Mouse (Mus musculus): ENCODE results near the gene Rapgef4. TPM values are rescaled to one million over a fixed set of nuclear protein-coding genes. Genes with fewer than 3 reads are reported as not detected.

Gene Rapgef4
- polyA plus RNA-seq, 1 experiment from 2014 or later: 4.4 TPM

- no peaks in the 10 kb centered on the region for H3K27me3 ChIP-seq (ENCODE audit: control insufficient read depth, insufficient read depth, low read length)
- ATAC-seq (ENCODE audit: insufficient number of reproducible peaks, insufficient read depth, low FRiP score, low read depth): no peak
- WGBS: 23% methylated on average over 8 of the region's 8 CpGs
- no peaks in the 10 kb centered on the region for H3K36me3 ChIP-seq (ENCODE audit: control insufficient read depth, insufficient read depth, low read length)
- H3K9me3 ChIP-seq (ENCODE audit: control insufficient read depth, low read depth, low read length): no peaks in the 10 kb centered on the region
- H3K4me2 ChIP-seq (replicated peaks; ENCODE audit: low read depth, low read length): no peak overlapping the region
- H3K4me3 ChIP-seq (ENCODE audit: low read depth, low read length): no peak overlapping the region
- no peaks in the 10 kb centered on the region for H3K4me1 ChIP-seq (ENCODE audit: control insufficient read depth, insufficient read depth, low read length)
- no peak overlapping the region for H3K9ac ChIP-seq (replicated peaks; ENCODE audit: low read depth, low read length)
- no peak overlapping the region for H3K27ac ChIP-seq (ENCODE audit: low read length)
These were observed 25.4 kb upstream of the Rapgef4 start for GRCm38 (mm10) chr2:71955637-71956036.

GRCm38 (mm10) chr2:71956463-71956862 lies 24.6 kb upstream of the Rapgef4 start:
- ATAC-seq (ENCODE audit: insufficient number of reproducible peaks, insufficient read depth, low FRiP score, low read depth): no peak
- H3K4me2 ChIP-seq (replicated peaks; ENCODE audit: low read depth, low read length): no peak overlapping the region
- H3K27me3 ChIP-seq (ENCODE audit: control insufficient read depth, insufficient read depth, low read length): no peaks in the 10 kb centered on the region
- no peak overlapping the region for H3K27ac ChIP-seq (ENCODE audit: low read length)
- no peaks in the 10 kb centered on the region for H3K9me3 ChIP-seq (ENCODE audit: control insufficient read depth, low read depth, low read length)
- H3K4me3 ChIP-seq (ENCODE audit: low read depth, low read length): no peak overlapping the region
- no peaks in the 10 kb centered on the region for H3K36me3 ChIP-seq (ENCODE audit: control insufficient read depth, insufficient read depth, low read length)
- 64% methylated on average over 5 of the region's 5 CpGs for WGBS
- H3K4me1 ChIP-seq (ENCODE audit: control insufficient read depth, insufficient read depth, low read length): no peaks in the 10 kb centered on the region
- H3K9ac ChIP-seq (replicated peaks; ENCODE audit: low read depth, low read length): no peak overlapping the region

GRCm38 (mm10) chr2:71957951-71958350 lies 23.1 kb upstream of the Rapgef4 start:
- H3K4me1 ChIP-seq (ENCODE audit: control insufficient read depth, insufficient read depth, low read length): no peaks in the 10 kb centered on the region
- no peak overlapping the region for H3K9ac ChIP-seq (replicated peaks; ENCODE audit: low read depth, low read length)
- ATAC-seq (ENCODE audit: insufficient number of reproducible peaks, insufficient read depth, low FRiP score, low read depth): no peak
- H3K36me3 ChIP-seq (ENCODE audit: control insufficient read depth, insufficient read depth, low read length): no peaks in the 10 kb centered on the region
- no peak overlapping the region for H3K27ac ChIP-seq (ENCODE audit: low read length)
- no peak overlapping the region for H3K4me2 ChIP-seq (replicated peaks; ENCODE audit: low read depth, low read length)
- H3K9me3 ChIP-seq (ENCODE audit: control insufficient read depth, low read depth, low read length): no peaks in the 10 kb centered on the region
- WGBS: 89% methylated on average over 1 of the region's 1 CpGs
- H3K27me3 ChIP-seq (ENCODE audit: control insufficient read depth, insufficient read depth, low read length): no peaks in the 10 kb centered on the region
- no peak overlapping the region for H3K4me3 ChIP-seq (ENCODE audit: low read depth, low read length)

GRCm38 (mm10) chr2:71958393-71958792 lies 22.6 kb upstream of the Rapgef4 start:
- Histone ChIP-seq H3K4me2 (replicated peaks; ENCODE audit: low read depth, low read length) (no peak overlapping the region), H3K27me3 (ENCODE audit: control insufficient read depth, insufficient read depth, low read length) (no peaks in the 10 kb centered on the region), H3K4me1 (ENCODE audit: control insufficient read depth, insufficient read depth, low read length) (no peaks in the 10 kb centered on the region), H3K27ac (ENCODE audit: low read length) (no peak overlapping the region), H3K9ac (replicated peaks; ENCODE audit: low read depth, low read length) (no peak overlapping the region), H3K9me3 (ENCODE audit: control insufficient read depth, low read depth, low read length) (no peaks in the 10 kb centered on the region), H3K4me3 (ENCODE audit: low read depth, low read length) (no peak overlapping the region), H3K36me3 (ENCODE audit: control insufficient read depth, insufficient read depth, low read length) (no peaks in the 10 kb centered on the region)
- ATAC-seq (ENCODE audit: insufficient number of reproducible peaks, insufficient read depth, low FRiP score, low read depth): no peak; the same call in 1 of the 2 replicates
- WGBS: 53% methylated on average over 3 of the region's 3 CpGs

- Histone ChIP-seq H3K4me2 (replicated peaks; ENCODE audit: low read depth, low read length) (no peak overlapping the region), H3K9me3 (ENCODE audit: control insufficient read depth, low read depth, low read length) (no peaks in the 10 kb centered on the region), H3K4me3 (ENCODE audit: low read depth, low read length) (no peak overlapping the region), H3K4me1 (ENCODE audit: control insufficient read depth, insufficient read depth, low read length) (no peaks in the 10 kb centered on the region), H3K27ac (ENCODE audit: low read length) (no peak overlapping the region), H3K36me3 (ENCODE audit: control insufficient read depth, insufficient read depth, low read length) (no peaks in the 10 kb centered on the region), H3K27me3 (ENCODE audit: control insufficient read depth, insufficient read depth, low read length) (no peaks in the 10 kb centered on the region), H3K9ac (replicated peaks; ENCODE audit: low read depth, low read length) (no peak overlapping the region)
- ATAC-seq (ENCODE audit: insufficient number of reproducible peaks, insufficient read depth, low FRiP score, low read depth): no peak
- 38% methylated on average over 10 of the region's 10 CpGs for WGBS
These were observed 16.8 kb upstream of the Rapgef4 start for GRCm38 (mm10) chr2:71964216-71964615.

GRCm38 (mm10) chr2:71965476-71965875 lies 15.6 kb upstream of the Rapgef4 start:
- no peak overlapping the region for H3K9ac ChIP-seq (replicated peaks; ENCODE audit: low read depth, low read length)
- no peak overlapping the region for H3K4me2 ChIP-seq (replicated peaks; ENCODE audit: low read depth, low read length)
- no peak for ATAC-seq (ENCODE audit: insufficient number of reproducible peaks, insufficient read depth, low FRiP score, low read depth)
- no peaks in the 10 kb centered on the region for H3K27me3 ChIP-seq (ENCODE audit: control insufficient read depth, insufficient read depth, low read length)
- no peaks in the 10 kb centered on the region for H3K9me3 ChIP-seq (ENCODE audit: control insufficient read depth, low read depth, low read length)
- no peak overlapping the region for H3K27ac ChIP-seq (ENCODE audit: low read length)
- 90% methylated on average over 4 of the region's 4 CpGs for WGBS
- H3K4me3 ChIP-seq (ENCODE audit: low read depth, low read length): no peak overlapping the region
- H3K36me3 ChIP-seq (ENCODE audit: control insufficient read depth, insufficient read depth, low read length): no peaks in the 10 kb centered on the region
- H3K4me1 ChIP-seq (ENCODE audit: control insufficient read depth, insufficient read depth, low read length): no peaks in the 10 kb centered on the region

GRCm38 (mm10) chr2:71966737-71967136 lies 14.3 kb upstream of the Rapgef4 start:
- H3K36me3 ChIP-seq (ENCODE audit: control insufficient read depth, insufficient read depth, low read length): no peaks in the 10 kb centered on the region
- H3K9me3 ChIP-seq (ENCODE audit: control insufficient read depth, low read depth, low read length): no peaks in the 10 kb centered on the region
- no peak overlapping the region for H3K27ac ChIP-seq (ENCODE audit: low read length)
- no peak overlapping the region for H3K4me2 ChIP-seq (replicated peaks; ENCODE audit: low read depth, low read length)
- 0 out of 2 replicates have a peak, but pooled peaks cover 4% of the 10 kb centered on the region for H3K4me1 ChIP-seq (ENCODE audit: control insufficient read depth, insufficient read depth, low read length)
- WGBS: 24% methylated on average over 4 of the region's 4 CpGs
- no peak overlapping the region for H3K4me3 ChIP-seq (ENCODE audit: low read depth, low read length)
- H3K27me3 ChIP-seq (ENCODE audit: control insufficient read depth, insufficient read depth, low read length): no peaks in the 10 kb centered on the region
- no peak overlapping the region for H3K9ac ChIP-seq (replicated peaks; ENCODE audit: low read depth, low read length)
- ATAC-seq (ENCODE audit: insufficient number of reproducible peaks, insufficient read depth, low FRiP score, low read depth): no peak; the same call in 1 of the 2 replicates

- Histone ChIP-seq H3K27me3 (ENCODE audit: control insufficient read depth, insufficient read depth, low read length) (no peaks in the 10 kb centered on the region), H3K4me3 (ENCODE audit: low read depth, low read length) (no peak overlapping the region), H3K4me1 (ENCODE audit: control insufficient read depth, insufficient read depth, low read length) (0 out of 2 replicates have a peak, but pooled peaks cover 4% of the 10 kb centered on the region), H3K27ac (ENCODE audit: low read length) (no peak overlapping the region), H3K36me3 (ENCODE audit: control insufficient read depth, insufficient read depth, low read length) (no peaks in the 10 kb centered on the region), H3K9me3 (ENCODE audit: control insufficient read depth, low read depth, low read length) (no peaks in the 10 kb centered on the region), H3K4me2 (replicated peaks; ENCODE audit: low read depth, low read length) (no peak overlapping the region), H3K9ac (replicated peaks; ENCODE audit: low read depth, low read length) (no peak overlapping the region)
- WGBS: 67% methylated on average over 5 of the region's 5 CpGs
- no peak for ATAC-seq (ENCODE audit: insufficient number of reproducible peaks, insufficient read depth, low FRiP score, low read depth)
These were observed 13.2 kb upstream of the Rapgef4 start for GRCm38 (mm10) chr2:71967855-71968254.

GRCm38 (mm10) chr2:71973646-71974045 lies 7.4 kb upstream of the Rapgef4 start:
- H3K9ac ChIP-seq (replicated peaks; ENCODE audit: low read depth, low read length): no peak overlapping the region
- H3K4me3 ChIP-seq (ENCODE audit: low read depth, low read length): no peak overlapping the region
- no peaks in the 10 kb centered on the region for H3K27me3 ChIP-seq (ENCODE audit: control insufficient read depth, insufficient read depth, low read length)
- WGBS: 89% methylated on average over 3 of the region's 3 CpGs
- no peak overlapping the region for H3K27ac ChIP-seq (ENCODE audit: low read length)
- H3K4me2 ChIP-seq (replicated peaks; ENCODE audit: low read depth, low read length): no peak overlapping the region
- no peak for ATAC-seq (ENCODE audit: insufficient number of reproducible peaks, insufficient read depth, low FRiP score, low read depth)
- no peaks in the 10 kb centered on the region for H3K9me3 ChIP-seq (ENCODE audit: control insufficient read depth, low read depth, low read length)
- 0 out of 2 replicates have a peak, but pooled peaks cover 4% of the 10 kb centered on the region for H3K4me1 ChIP-seq (ENCODE audit: control insufficient read depth, insufficient read depth, low read length)
- H3K36me3 ChIP-seq (ENCODE audit: control insufficient read depth, insufficient read depth, low read length): no peaks in the 10 kb centered on the region
